Comparison of ENCODE assay signal across 14 mouse cellular contexts in the genomic region with DNA sequence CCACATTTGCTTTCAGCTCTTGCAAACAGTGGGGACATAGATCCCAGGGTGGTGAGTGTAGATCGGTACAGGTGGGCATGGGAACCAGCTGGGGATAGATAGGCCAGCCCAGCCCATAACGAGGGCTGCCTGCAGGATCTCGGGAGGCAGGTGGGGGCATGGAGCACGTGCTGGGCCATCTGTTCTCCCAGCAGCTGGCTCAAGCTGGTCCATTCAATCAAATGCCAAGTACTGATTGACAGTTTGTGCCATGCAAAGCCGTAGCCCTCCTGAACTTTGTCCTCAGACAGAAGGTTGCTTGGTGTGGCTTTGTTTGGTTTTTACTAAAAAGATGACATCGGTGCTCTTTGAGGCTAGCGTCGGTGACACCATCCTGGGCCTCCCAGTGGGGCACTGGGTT. TPM values are rescaled to one million over a fixed set of nuclear protein-coding genes. Genes with fewer than 3 reads are reported as not detected.
A peak's percentile ranks its signal among the peaks of the same experiment; 100 is the strongest.
DNase-seq lines count a peak whose midpoint lies in the region; ATAC-seq and TF ChIP-seq lines count a peak whose summit lies in the region.
"Had no signal": no experiment of that assay in that cellular context is flagged by ENCODE, and none has a peak within 500 bp of the region (broad histone marks: within the 10 kb centered on the region; RNA-seq: fewer than 3 reads in every experiment).

No protein-coding gene starts in this region.

- peaks cover 7% of the 10 kb centered on the region for H3K4me1 ChIP-seq in cortical plate, adult 2 months (ENCODE audit: control insufficient read depth, insufficient read depth, low read length)
- H3K4me1 ChIP-seq in hindbrain, embryonic 13.5 days (replicated peaks), result peaks cover 72% of the 10 kb centered on the region
- H3K4me1 ChIP-seq: megakaryocyte, embryonic 14.5 days had no signal

- no peak overlapping the region for H3ac ChIP-seq in myocyte (ENCODE audit: control insufficient read depth, insufficient read length)

- DNase-seq in left cerebral cortex, adult 2 months (ENCODE audit: extremely low spot score in 1 of 2, low spot score in 2 of 2), result no peak
- no peak for DNase-seq in left cerebral cortex, postnatal 36 days (ENCODE audit: low spot score in 2 of 2)
- no peak for DNase-seq in lung, postnatal 4 days
- no peak for DNase-seq in kidney, adult 18-20 months
- DNase-seq: gastrocnemius, postnatal 14 days had no signal

- ATAC-seq in hindbrain, embryonic 13.5 days (ENCODE audit: low FRiP score), result no peak
- ATAC-seq in activated CD4-positive, CD25-positive, alpha-beta regulatory T cell, adult 4 months, result no peak
- ATAC-seq: CD4-positive, CD25-positive, alpha-beta regulatory T cell, adult 4 months; inflammation-experienced regulatory T-cells, adult 6 months had no signal

- no peak for TF ChIP-seq POLR2A in cortical plate, adult 2 months (IDR thresholded peaks at IDR 0.05; ENCODE audit: extremely low read depth, insufficient read depth, low read length)
- TF ChIP-seq POLR2A in myocyte (IDR thresholded peaks at IDR 0.05; ENCODE audit: insufficient read length, low read depth), result no peak

- no peaks in the 10 kb centered on the region for H3K79me2 ChIP-seq in myocyte (ENCODE audit: control insufficient read depth, insufficient read depth)

- H3K36me3 ChIP-seq in hindbrain, embryonic 13.5 days, result no peaks in the 10 kb centered on the region
- H3K36me3 ChIP-seq in myocyte (ENCODE audit: control insufficient read depth, insufficient read depth), result no peaks in the 10 kb centered on the region
- H3K36me3 ChIP-seq: limb, embryonic 13.5 days had no signal

- H3K9ac ChIP-seq in hindbrain, embryonic 13.5 days, result peak overlapping the region; percentile 94
- H3K9ac ChIP-seq: limb, embryonic 13.5 days; lung, embryonic 14.5 days had no signal

- H3K4me3 ChIP-seq in left cerebral cortex, adult 2 months, result peak overlapping the region; percentile 83
- peak overlapping the region; percentile 94 for H3K4me3 ChIP-seq in cortical plate, adult 2 months (ENCODE audit: insufficient read depth, low read length)
- peak overlapping the region; percentile 80 for H3K4me3 ChIP-seq in hindbrain, embryonic 13.5 days
- no peak overlapping the region for H3K4me3 ChIP-seq in myocyte
- H3K4me3 ChIP-seq: limb, embryonic 13.5 days; megakaryocyte, embryonic 14.5 days had no signal

- intact Hi-C loops in left cerebral cortex, adult 2 months (cut with DNase I), result loop anchor here (10.0 kb wide), 1 partner anchor 651 kb away; no protein-coding TSS in a partner anchor
- intact Hi-C loops in left cerebral cortex, postnatal 36 days (cut with DNase I), result no loop called here

- no peaks in the 10 kb centered on the region for H3K9me3 ChIP-seq in hindbrain, embryonic 13.5 days
- H3K9me3 ChIP-seq: limb, embryonic 13.5 days; megakaryocyte, embryonic 14.5 days had no signal

- peak overlapping the region; percentile 75 for H3K4me2 ChIP-seq in hindbrain, embryonic 13.5 days
- no peak overlapping the region for H3K4me2 ChIP-seq in myocyte (ENCODE audit: low read depth)
- H3K4me2 ChIP-seq: limb, embryonic 13.5 days; lung, embryonic 14.5 days had no signal

- TF ChIP-seq CTCF in left cerebral cortex, adult 2 months (IDR thresholded peaks at IDR 0.05), result no peak
- no peak for TF ChIP-seq CTCF in cortical plate, adult 2 months (IDR thresholded peaks at IDR 0.05; ENCODE audit: extremely low read depth, insufficient read depth, low read length)

- H3K27ac ChIP-seq in left cerebral cortex, adult 2 months, result peak overlapping the region; percentile 97
- peak overlapping the region; percentile 43; the same call in 1 of the 2 replicates for H3K27ac ChIP-seq in cortical plate, adult 2 months (ENCODE audit: insufficient read depth, low read length)
- H3K27ac ChIP-seq in hindbrain, embryonic 13.5 days, result peak overlapping the region; percentile 56; the same call in 1 of the 2 replicates
- H3K27ac ChIP-seq: limb, embryonic 13.5 days had no signal

- WGBS in hindbrain, embryonic 13.5 days, result 37% methylated on average over 8 of the region's 8 CpGs

- H3K27me3 ChIP-seq in hindbrain, embryonic 13.5 days, result no peaks in the 10 kb centered on the region
- peaks cover 89% of the 10 kb centered on the region for H3K27me3 ChIP-seq in myocyte (ENCODE audit: control insufficient read depth, insufficient read depth, insufficient read length)

TF ChIP-seq in myocyte, 11 proteins besides CTCF, POLR2A, EP300 and RAD21:
- peak in 2 of 3 experiments; percentile 14 to 43 for TF ChIP-seq MYOD1 (IDR thresholded peaks at IDR 0.05; ENCODE audit: control insufficient read depth in 1 of 3, insufficient read length in 2 of 3, low read depth in 2 of 3)
- no peak for TF ChIP-seq TCF12 (IDR thresholded peaks at IDR 0.05; ENCODE audit: insufficient read depth, poor library complexity, severe bottlenecking)
- TF ChIP-seq TCF3 (IDR thresholded peaks at IDR 0.05; ENCODE audit: insufficient read length, low read depth), result peak; percentile 20
- peak in 1 of 3 experiments; percentile 14 for TF ChIP-seq MYOG (IDR thresholded peaks at IDR 0.05; ENCODE audit: control insufficient read depth in 1 of 3, insufficient read depth in 1 of 3, insufficient read length in 2 of 3, low read depth in 2 of 3)
- no peak for TF ChIP-seq E2F4 (IDR thresholded peaks at IDR 0.05; ENCODE audit: insufficient read depth)
- TF ChIP-seq CEBPB (IDR thresholded peaks at IDR 0.05; ENCODE audit: insufficient read depth, poor library complexity, severe bottlenecking), result no peak
- no peak for TF ChIP-seq MAX (IDR thresholded peaks at IDR 0.05; ENCODE audit: low read depth)
- no peak for TF ChIP-seq REST (IDR thresholded peaks at IDR 0.05; ENCODE audit: insufficient read depth, insufficient read length)
- TF ChIP-seq POLR2AphosphoS2 (IDR thresholded peaks at IDR 0.05; ENCODE audit: insufficient read length, low read depth), result no peak
- TF ChIP-seq USF1 (IDR thresholded peaks at IDR 0.05; ENCODE audit: low read depth), result no peak

RNA-seq across cellular contexts. Expression of gene Olfm1, which starts 2.9 kb away (rescaled TPM):
- 1,000 to 10,000 TPM; 1,521 to 1,595 TPM for total RNA-seq in left cerebral cortex, adult 2 months (2021)
- total RNA-seq in left cerebral cortex, postnatal 36 days (2021), result 1,000 to 10,000 TPM; 1,516 to 1,769 TPM
- 1,426 and 1,489 TPM in 2 replicates for polyA plus RNA-seq in cortical plate, adult 2 months (2012; rRNA removed)
- polyA plus RNA-seq in hindbrain, embryonic 13.5 days (2015; fragmentation: Nextera tagmentation; extraction: Ambion mirVana), result 267 and 274 TPM in 2 replicates
- 57.5 TPM for polyA plus RNA-seq in myocyte (2012; fragmentation: generic; extraction: Trizol)
- polyA plus RNA-seq in activated CD4-positive, CD25-positive, alpha-beta regulatory T cell, adult 4 months (2017; shearing (Covaris generic)), result under 1 TPM in 1 of 2 experiments, not detected in 1; 0.17 TPM
- polyA plus RNA-seq: CD4-positive, CD25-positive, alpha-beta regulatory T cell, adult 4 months had no signal

Comparison
In these comparisons a context has a peak if more than half of its experiments do, and no peak if none do; other contexts are left out.
1. H3K27ac ChIP-seq: peak in every context shown above with its lines; median percentile 97 in left cerebral cortex, adult 2 months; 56 in hindbrain, embryonic 13.5 days; 43 in cortical plate, adult 2 months.
2. RNA of gene Olfm1, which starts 2.9 kb away (polyA plus RNA-seq): 1,426 to 1,489 TPM in cortical plate, adult 2 months, 267 to 274 TPM in hindbrain, embryonic 13.5 days and 57.5 TPM in myocyte (single experiment); 0.17 TPM in activated CD4-positive, CD25-positive, alpha-beta regulatory T cell, adult 4 months; every median in the first group is over 10 times any median in the second.